Mouse (Mus musculus) lung, embryonic 16.5 days (tissue): ENCODE results near the gene Pik3cb. TPM values are rescaled to one million over a fixed set of nuclear protein-coding genes. Genes with fewer than 3 reads are reported as not detected.
A peak's percentile ranks its signal among the peaks of the same experiment; 100 is the strongest.

ENCODE experiments used
- ATAC-seq: fragments of 200-750 bp; cut with Nextera tagmentation; 2 replicates; pipeline ENCODE4 v1.8.0; 2017; ENCODE audit warnings: low read depth, mild to moderate bottlenecking, moderate library complexity
- H3K27ac ChIP-seq: fragments of 300-500 bp; sonication (generic); 2 replicates; pipeline ENCODE4 v1.5.1; 2014; ENCODE audit warnings: mild to moderate bottlenecking, control low read depth, low read length
- H3K27me3 ChIP-seq: fragments of 300-500 bp; sonication (generic); 2 replicates; pipeline ENCODE4 v1.6.1; 2014; ENCODE audit warnings: low read depth, low read length, mixed read lengths; ENCODE audit not compliant: control insufficient read depth, insufficient read depth
- H3K36me3 ChIP-seq: fragments of 300-500 bp; sonication (generic); 2 replicates; pipeline ENCODE4 v1.6.1; 2014; ENCODE audit warnings: low read length; ENCODE audit not compliant: control insufficient read depth, insufficient read depth
- H3K4me1 ChIP-seq: fragments of 300-500 bp; sonication (generic); replicated peaks from 2 replicates; pipeline ENCODE4 v1.6.1; 2014; ENCODE audit warnings: low read length, mixed read lengths; ENCODE audit not compliant: control insufficient read depth, insufficient read depth
- H3K4me2 ChIP-seq: fragments of 300-500 bp; sonication (generic); 2 replicates; pipeline ENCODE4 v1.6.1; 2014; ENCODE audit warnings: low read depth, low read length, control low read depth
- H3K4me3 ChIP-seq: fragments of 300-500 bp; sonication (generic); 2 replicates; pipeline ENCODE4 v1.5.1; 2014; ENCODE audit warnings: mild to moderate bottlenecking, low read length, control low read depth
- H3K9ac ChIP-seq: fragments of 300-500 bp; sonication (generic); 2 replicates; pipeline ENCODE4 v1.6.1; 2014; ENCODE audit warnings: low read length, control low read depth
- H3K9me3 ChIP-seq: fragments of 300-500 bp; sonication (generic); 2 replicates; pipeline ENCODE4 v1.6.1; 2016; ENCODE audit warnings: low read length; ENCODE audit not compliant: control insufficient read depth
- WGBS: fragments of 180-500 bp; shearing (Covaris S2); extraction: QIAGEN DNeasy Blood & Tissue Kit; methylation state at CpG from one replicate; pipeline ENCODE4 v1.1.7; 2014; 5-methylcytosine and 5-hydroxymethylcytosine counted together
- polyA plus RNA-seq: library from polyadenylated mRNA; unstranded; fragments of >200 nt; fragmentation: Nextera tagmentation; extraction: Ambion mirVana; gene quantifications from 2 replicates; pipeline ENCODE4 v1.2.1, GENCODE M21; 2015

Pik3cb gene
- polyA plus RNA-seq, 1 experiment from 2014 or later: 1.3 TPM

DNA sequence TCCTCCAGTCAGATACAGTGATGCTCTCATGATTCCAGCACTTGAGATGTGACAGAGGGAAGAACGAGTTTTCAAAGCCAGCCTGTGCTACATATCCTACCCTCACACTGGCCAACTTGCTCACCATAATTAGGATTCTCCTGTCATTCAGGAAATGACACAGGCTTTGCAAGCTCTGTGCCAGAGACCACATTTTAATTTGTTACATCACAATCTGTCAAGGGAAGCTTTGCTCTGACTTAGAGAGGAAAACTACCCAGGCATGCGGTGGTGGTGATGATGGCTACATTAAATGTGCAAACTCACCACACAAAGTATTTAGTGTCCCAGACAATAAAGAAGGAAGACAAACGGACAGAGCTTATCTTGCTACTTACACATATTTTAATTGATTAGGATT lies 59.1 kb downstream of the Pik3cb start:
- H3K4me1 ChIP-seq: no peaks in the 10 kb centered on the region
- H3K4me2 ChIP-seq: no peak overlapping the region
- no peak for ATAC-seq
- no peak overlapping the region for H3K9ac ChIP-seq
- no peaks in the 10 kb centered on the region for H3K27me3 ChIP-seq
- H3K36me3 ChIP-seq: no peaks in the 10 kb centered on the region
- no peak overlapping the region for H3K27ac ChIP-seq
- WGBS: 70% methylated on average over 3 of the region's 3 CpGs
- no peak overlapping the region for H3K4me3 ChIP-seq
- no peaks in the 10 kb centered on the region for H3K9me3 ChIP-seq

DNA sequence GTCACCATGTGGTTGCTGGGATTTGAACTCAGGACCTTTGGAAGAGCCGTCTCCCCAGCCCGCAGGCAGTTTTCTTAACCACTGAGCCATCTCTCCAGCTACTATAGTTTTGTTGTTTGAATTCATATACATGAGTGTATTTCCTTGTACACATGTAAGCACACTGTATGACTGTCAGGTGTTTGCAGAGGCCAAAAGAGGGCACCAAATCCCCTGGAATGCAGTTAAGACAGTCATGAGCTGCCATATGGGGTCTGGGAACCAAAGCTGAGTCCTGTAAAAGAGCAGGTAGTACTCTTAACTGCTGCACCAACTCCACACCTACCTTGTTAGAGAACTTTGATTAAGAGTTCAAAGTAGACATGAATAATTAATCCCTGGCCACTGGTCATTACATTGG lies 59.8 kb downstream of the Pik3cb start:
- Histone ChIP-seq H3K9me3 (no peaks in the 10 kb centered on the region), H3K27me3 (no peaks in the 10 kb centered on the region), H3K4me2 (no peak overlapping the region), H3K9ac (no peak overlapping the region), H3K4me3 (no peak overlapping the region), H3K27ac (no peak overlapping the region), H3K4me1 (no peaks in the 10 kb centered on the region), H3K36me3 (no peaks in the 10 kb centered on the region)
- 99% methylated on average over 2 of the region's 2 CpGs for WGBS
- ATAC-seq: no peak

DNA sequence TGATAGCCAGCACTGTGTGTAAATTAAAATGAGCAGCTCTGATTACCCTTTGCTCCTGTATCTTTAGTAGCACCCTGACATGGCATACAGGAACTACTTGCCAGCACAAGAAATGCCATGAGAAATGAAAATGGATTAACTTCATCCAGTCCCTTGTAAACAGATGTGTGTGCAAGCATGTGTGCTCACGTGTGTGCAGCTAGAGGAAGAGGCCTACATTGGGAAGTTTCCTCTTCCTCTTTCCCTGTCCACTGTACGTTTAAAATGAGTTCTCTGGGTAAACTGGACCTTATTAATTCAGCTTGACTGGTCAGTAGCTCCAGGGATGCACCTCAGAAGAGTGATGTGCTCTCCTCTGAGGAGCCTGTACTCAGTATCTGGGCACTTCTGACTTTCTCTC lies 66.0 kb downstream of the Pik3cb start:
- Histone ChIP-seq H3K4me1 (no peaks in the 10 kb centered on the region), H3K4me3 (no peak overlapping the region), H3K9me3 (no peaks in the 10 kb centered on the region), H3K4me2 (no peak overlapping the region), H3K27me3 (no peaks in the 10 kb centered on the region), H3K9ac (no peak overlapping the region), H3K36me3 (no peaks in the 10 kb centered on the region), H3K27ac (no peak overlapping the region)
- no peak for ATAC-seq
- 44% methylated on average over 2 of the region's 2 CpGs for WGBS

DNA sequence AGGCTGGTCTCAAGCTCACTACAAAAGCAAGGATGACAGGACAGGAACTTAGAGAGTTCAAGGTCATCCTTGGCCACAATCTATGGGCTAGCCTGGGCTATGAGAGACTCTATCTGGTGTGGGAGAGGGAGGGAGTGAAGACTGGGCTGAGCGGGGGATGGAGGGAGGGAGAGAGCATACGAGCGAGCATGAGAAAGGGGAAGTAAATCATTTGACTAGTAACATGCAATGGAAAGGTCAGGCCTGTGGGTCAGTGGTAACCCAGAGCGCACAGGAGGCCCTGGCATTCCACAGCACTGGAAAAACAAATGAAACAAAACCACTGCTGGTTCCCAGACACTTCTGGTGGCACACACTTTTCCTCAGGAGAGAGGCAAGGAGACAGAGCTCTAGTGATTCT lies 67.9 kb downstream of the Pik3cb start:
- Histone ChIP-seq H3K4me3 (no peak overlapping the region), H3K4me2 (no peak overlapping the region), H3K4me1 (no peaks in the 10 kb centered on the region), H3K9me3 (no peaks in the 10 kb centered on the region), H3K9ac (no peak overlapping the region), H3K27ac (no peak overlapping the region), H3K27me3 (no peaks in the 10 kb centered on the region), H3K36me3 (no peaks in the 10 kb centered on the region)
- no peak for ATAC-seq
- WGBS: 55% methylated on average over 4 of the region's 4 CpGs

DNA sequence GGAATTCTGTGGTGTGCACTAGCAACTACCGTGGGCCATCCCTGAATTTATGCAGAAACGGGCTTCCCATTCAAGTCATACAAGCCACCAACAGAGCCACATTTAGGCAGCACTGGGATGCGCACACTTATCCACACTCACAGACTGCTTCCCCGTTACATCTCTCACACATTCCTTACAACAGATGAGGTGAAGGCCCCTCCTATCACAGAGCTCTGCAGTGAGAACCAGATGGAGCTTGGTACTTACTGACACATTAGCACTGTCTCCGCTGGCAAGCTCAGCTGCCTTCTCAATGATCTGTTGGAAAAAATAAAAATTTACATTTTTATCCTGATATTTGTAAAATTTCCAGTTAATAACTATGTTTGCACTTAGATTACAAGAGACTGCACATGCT lies 75.1 kb downstream of the Pik3cb start:
- no peak overlapping the region for H3K9ac ChIP-seq
- no peaks in the 10 kb centered on the region for H3K4me1 ChIP-seq
- H3K27ac ChIP-seq: no peak overlapping the region
- no peak for ATAC-seq
- no peaks in the 10 kb centered on the region for H3K9me3 ChIP-seq
- H3K4me3 ChIP-seq: no peak overlapping the region
- 77% methylated on average over 5 of the region's 5 CpGs for WGBS
- H3K36me3 ChIP-seq: no peaks in the 10 kb centered on the region
- H3K4me2 ChIP-seq: no peak overlapping the region
- no peaks in the 10 kb centered on the region for H3K27me3 ChIP-seq

DNA sequence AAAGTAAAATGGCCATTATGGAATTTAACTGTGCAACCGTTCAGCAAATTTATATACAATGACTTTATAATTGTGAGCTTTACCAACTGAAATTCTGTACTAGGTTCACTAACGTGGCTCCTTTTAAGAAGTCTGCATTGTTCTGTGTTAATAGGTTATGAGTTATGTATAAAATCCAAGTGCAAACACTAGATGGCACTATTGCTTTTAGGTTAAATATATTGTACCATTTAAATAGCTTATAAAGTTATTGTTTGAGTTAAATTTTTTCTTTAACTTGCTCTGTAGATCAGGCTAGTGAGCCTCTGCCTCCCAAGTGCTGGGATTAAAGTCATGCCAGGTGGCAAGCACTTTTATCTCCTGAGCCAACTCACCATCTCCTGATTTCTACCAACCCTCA lies 76.2 kb downstream of the Pik3cb start:
- H3K27ac ChIP-seq: no peak overlapping the region
- no peak for ATAC-seq
- no peaks in the 10 kb centered on the region for H3K36me3 ChIP-seq
- no peaks in the 10 kb centered on the region for H3K9me3 ChIP-seq
- no peaks in the 10 kb centered on the region for H3K4me1 ChIP-seq
- WGBS: 39% methylated on average over 2 of the region's 2 CpGs
- H3K4me3 ChIP-seq: no peak overlapping the region
- no peaks in the 10 kb centered on the region for H3K27me3 ChIP-seq
- no peak overlapping the region for H3K4me2 ChIP-seq
- H3K9ac ChIP-seq: no peak overlapping the region

DNA sequence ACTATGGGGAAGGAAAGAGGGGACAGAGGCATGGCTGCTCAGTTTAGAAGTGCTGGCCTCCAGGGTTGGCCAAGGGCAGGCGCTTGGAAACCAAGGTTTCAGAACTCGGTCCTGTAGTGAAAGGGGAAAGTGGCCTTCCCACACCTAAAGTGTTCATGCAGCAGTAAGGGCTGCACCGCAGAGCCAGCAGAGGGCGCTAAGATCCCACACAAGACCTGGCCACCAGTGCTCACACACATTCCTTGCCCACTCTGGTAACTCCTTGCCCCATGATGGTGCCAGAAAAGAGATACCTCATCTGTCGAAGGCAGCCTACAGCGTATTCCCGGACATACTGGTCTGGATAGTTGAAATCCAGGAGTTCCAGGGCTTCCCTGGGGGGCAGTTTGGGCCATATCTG lies 77.9 kb downstream of the Pik3cb start:
- peak; percentile 78; the same call in 1 of the 2 replicates for ATAC-seq
- Histone ChIP-seq H3K36me3 (no peaks in the 10 kb centered on the region), H3K9me3 (no peaks in the 10 kb centered on the region), H3K27ac (no peak overlapping the region), H3K4me3 (no peak overlapping the region), H3K4me2 (no peak overlapping the region), H3K4me1 (no peaks in the 10 kb centered on the region), H3K9ac (no peak overlapping the region), H3K27me3 (no peaks in the 10 kb centered on the region)
- 31% methylated on average over 7 of the region's 7 CpGs for WGBS

DNA sequence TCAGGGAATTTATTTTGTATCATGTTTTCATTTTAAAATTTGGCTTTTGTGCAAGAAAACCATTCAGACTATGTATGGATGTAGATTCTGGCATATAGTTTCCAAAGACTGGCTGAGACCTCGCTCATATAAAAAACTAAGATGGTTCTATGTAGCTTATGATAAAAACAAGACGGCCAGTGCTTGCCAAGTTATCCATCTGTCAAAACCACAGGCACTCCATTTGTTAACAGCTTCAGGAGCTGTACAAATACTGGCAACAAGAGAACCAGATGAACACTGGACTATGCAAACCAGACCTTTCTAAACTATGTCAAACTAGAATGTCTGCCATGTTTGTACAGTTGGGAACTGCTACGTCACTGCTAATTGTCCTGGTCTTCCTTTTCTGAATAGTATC lies 82.7 kb downstream of the Pik3cb start:
- no peaks in the 10 kb centered on the region for H3K27me3 ChIP-seq
- no peak for ATAC-seq
- H3K4me1 ChIP-seq: no peaks in the 10 kb centered on the region
- no peak overlapping the region for H3K4me2 ChIP-seq
- no peak overlapping the region for H3K9ac ChIP-seq
- WGBS: 51% methylated on average over 3 of the region's 3 CpGs
- H3K4me3 ChIP-seq: no peak overlapping the region
- no peaks in the 10 kb centered on the region for H3K9me3 ChIP-seq
- H3K27ac ChIP-seq: no peak overlapping the region
- H3K36me3 ChIP-seq: no peaks in the 10 kb centered on the region

DNA sequence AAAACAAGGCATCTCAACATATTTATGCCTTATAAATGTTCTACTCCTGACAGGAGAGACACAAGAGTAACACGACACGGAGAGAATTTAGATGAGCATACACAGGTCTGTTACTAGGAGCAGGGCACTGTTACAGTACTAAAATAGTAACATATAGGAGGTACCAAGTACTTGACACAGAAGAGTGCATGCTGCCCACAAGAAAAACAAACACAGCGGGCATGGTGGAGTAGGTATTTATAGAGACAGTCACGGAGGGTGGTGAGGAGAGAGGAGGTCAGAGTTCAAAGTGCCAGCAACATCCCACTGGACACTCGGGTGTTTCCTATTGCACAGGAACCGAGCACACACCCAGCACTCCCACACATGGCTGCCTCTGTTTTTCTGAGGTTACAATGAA lies 90.7 kb downstream of the Pik3cb start:
- no peak overlapping the region for H3K9ac ChIP-seq
- no peak overlapping the region for H3K4me3 ChIP-seq
- no peak for ATAC-seq
- no peak overlapping the region for H3K27ac ChIP-seq
- WGBS: 49% methylated on average over 6 of the region's 6 CpGs
- H3K4me2 ChIP-seq: no peak overlapping the region
- no peaks in the 10 kb centered on the region for H3K27me3 ChIP-seq
- H3K36me3 ChIP-seq: no peaks in the 10 kb centered on the region
- no peaks in the 10 kb centered on the region for H3K9me3 ChIP-seq
- no peaks in the 10 kb centered on the region for H3K4me1 ChIP-seq

DNA sequence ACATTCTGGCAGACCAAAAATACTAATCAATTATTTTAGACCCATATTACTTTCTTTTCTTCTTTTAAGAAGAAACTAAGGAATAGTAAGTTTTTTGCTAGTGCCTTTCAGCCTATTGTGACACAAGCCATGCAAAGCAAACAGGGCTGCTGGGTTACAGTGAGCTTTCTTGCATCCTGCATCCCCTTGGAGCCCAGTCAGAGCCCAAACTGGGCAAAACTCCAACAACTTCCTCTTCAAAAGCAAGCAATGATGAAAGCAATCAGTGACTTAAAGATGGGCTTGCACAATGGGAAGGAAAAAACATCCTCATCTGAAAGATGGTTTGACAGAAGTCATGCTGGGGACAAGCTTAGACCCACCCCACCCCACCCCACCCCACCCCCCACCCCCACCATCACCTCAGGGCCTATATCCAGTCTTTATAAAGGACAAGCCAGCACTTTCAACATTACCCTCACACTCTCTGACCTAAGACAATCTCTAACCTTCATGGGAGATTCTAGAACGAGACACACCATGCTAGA lies 91.6 kb downstream of the Pik3cb start:
- no peaks in the 10 kb centered on the region for H3K27me3 ChIP-seq
- H3K9ac ChIP-seq: no peak overlapping the region
- no peak overlapping the region for H3K4me2 ChIP-seq
- no peak overlapping the region for H3K27ac ChIP-seq
- WGBS: 57% methylated on average over 1 of the region's 1 CpGs
- no peaks in the 10 kb centered on the region for H3K9me3 ChIP-seq
- H3K4me3 ChIP-seq: no peak overlapping the region
- ATAC-seq: peak; percentile 77
- no peaks in the 10 kb centered on the region for H3K36me3 ChIP-seq
- no peaks in the 10 kb centered on the region for H3K4me1 ChIP-seq
